Mouse (Mus musculus) gonadal fat pad, adult 2 months (tissue): ENCODE data around the gene Olfr109. TPM values are rescaled to one million over a fixed set of nuclear protein-coding genes. Genes with fewer than 3 reads are reported as not detected.

ENCODE experiments used
- DNase-seq: peaks from one replicate; pipeline ENCODE4 v3.0.0-alpha.2; 2012; ENCODE audit warnings: low read depth
- polyA plus RNA-seq: library from polyadenylated mRNA; depleted of rRNA; stranded (reverse); fragments of >200 nt; gene quantifications from 2 replicates; pipeline ENCODE4 v1.2.3, GENCODE M21; 2012; rRNA removed

Gene Olfr109
- polyA plus RNA-seq, result not detected in 2 replicates

DNA sequence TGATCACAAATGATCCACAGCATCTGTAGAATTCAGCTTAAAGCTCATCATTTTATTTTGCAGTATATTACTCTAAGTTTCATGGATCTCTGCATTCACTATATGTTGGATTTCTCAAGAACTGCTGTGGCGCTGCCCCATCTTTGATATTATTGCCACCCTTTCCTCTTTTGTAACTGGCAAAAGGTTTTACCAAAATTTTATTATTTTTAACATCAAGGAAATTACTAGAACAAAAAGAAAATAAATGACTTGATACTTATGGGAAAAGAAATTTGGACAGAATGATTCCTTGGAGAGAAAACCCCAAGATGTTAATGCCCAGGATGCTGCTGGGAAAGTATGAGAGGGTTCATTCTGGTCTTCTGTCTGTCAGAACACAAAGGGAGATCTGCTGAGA is at the start of gene Olfr109:
Gene Olfr109, plus strand, starts transcription at position 301 of the 400 bp plus-strand sequence.
- DNase-seq, result no peak

DNA sequence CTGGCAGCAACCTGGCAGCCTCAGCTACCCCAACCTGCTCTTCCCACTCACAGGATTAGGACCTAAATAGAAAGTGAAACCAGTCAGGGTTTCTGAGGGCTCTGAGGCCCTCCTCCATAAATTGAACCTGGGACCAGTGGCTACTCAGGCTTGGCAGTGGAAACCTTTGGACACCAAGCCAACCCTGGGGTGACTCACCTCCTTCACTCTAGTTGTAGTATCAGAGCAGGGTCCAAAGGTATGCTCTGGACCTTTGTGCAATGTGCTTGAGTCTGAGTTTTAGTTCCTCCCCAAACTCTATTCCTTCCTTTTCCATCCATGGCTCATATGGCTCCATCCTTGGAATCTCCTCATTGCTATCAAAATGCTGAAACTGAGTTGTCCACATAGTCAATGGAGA is 45.3 kb upstream of the Olfr109 start:
- no peak for DNase-seq

- no peak for DNase-seq
These were observed 13.5 kb upstream of the Olfr109 start, which contains the start of gene Olfr108 for GRCm38 (mm10) chr17:37445180-37445579. TSS of gene Olfr108 (plus strand) at chr17:37445480.

DNA sequence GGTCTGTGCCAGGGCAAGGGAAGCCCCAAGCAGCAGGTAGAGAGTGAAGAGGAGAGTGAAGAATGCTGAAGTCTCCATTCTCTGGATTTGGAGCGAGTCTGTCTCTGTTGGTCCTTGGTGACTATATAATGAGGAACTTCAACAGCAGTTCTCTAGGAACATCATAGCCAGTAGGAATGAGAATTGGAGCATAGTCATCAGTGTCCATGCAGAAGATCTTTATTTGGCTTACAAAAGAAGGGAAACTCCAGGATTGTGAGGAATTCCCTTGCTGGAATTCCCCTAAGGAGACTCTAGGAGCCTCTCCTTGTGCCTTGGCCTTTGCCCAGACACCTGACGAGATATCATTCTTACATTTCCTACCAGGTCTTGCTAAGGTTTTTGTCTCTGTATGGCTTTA is 24.7 kb downstream of the Olfr109 start, which contains the start of gene H2-M2:
Gene H2-M2, minus strand, starts transcription at position 101 of the 400 bp plus-strand sequence.
- DNase-seq, result no peak

DNA sequence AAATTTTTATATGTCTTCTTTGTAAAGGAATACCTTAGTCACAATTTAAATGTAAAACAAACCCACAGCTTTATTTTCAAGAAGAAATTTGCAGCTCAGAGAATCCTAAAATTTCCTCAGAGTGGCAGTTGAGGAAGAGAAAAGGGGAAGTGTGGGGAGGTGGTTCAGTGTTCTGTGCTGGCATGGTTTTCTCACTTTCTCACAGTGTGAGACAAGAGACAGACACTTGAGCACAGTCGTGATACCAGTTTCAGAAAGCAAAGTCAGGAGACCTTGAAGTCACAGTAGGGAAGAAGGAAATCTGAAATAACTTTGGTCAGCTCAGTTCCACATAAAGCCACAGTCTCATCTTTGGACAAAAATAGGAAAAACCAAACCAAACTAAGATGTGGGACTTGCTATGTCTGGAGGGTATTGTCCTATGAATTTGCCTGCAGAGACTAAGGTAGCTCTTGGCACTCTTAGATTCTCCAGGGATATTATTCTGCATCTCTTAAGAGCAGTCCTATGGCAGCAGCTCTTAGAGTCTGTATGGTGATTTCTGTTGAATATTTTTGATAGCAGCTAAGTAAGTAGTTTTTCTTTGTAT is 33.3 kb downstream of the Olfr109 start, which contains the start of gene Olfr110:
Gene Olfr110, plus strand, starts transcription at position 539 of the 589 bp plus-strand sequence.
- no peak for DNase-seq

DNA sequence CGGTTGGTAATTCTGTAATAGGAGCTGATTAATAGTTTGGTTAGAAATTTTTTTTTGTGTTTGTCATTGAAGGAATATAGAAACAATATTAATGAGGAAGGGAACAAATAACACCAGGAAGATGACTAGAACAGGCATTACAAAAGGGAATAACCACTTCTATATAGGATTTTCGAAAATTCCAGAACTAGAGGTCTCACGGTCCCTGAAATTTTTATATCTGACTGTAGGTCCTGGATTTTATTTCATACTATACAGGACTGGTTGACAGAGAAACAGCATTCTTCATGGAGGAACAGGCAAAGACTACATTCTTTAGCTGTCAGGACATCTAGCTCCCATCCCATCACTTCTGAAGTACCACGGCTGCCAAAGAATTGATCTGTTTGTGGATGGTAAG is 49.0 kb downstream of the Olfr109 start, which contains the start of gene Olfr111:
Gene Olfr111, plus strand, starts transcription at position 301 of the 400 bp plus-strand sequence.
- no peak for DNase-seq

Other genes starting within 250 kb of the Olfr109 start
- gene Olfr95, start 245.8 kb upstream of the Olfr109 start, polyA plus RNA-seq, result not detected in 2 replicates
- not detected in 2 replicates for gene Olfr96, start 238.8 kb upstream of the Olfr109 start, polyA plus RNA-seq
- not detected in 2 replicates for gene Olfr97, start 221.6 kb upstream of the Olfr109 start, polyA plus RNA-seq
- gene Olfr98, start 195.2 kb upstream of the Olfr109 start, polyA plus RNA-seq, result not detected in 2 replicates
- gene H2-M3, start 188.7 kb upstream of the Olfr109 start, polyA plus RNA-seq, result 6.7 and 8.0 TPM in 2 replicates
- gene Olfr99, start 175.5 kb upstream of the Olfr109 start, polyA plus RNA-seq, result not detected in 2 replicates
- gene Olfr101, start 154.6 kb upstream of the Olfr109 start, polyA plus RNA-seq, result not detected in 2 replicates
- not detected in 2 replicates for gene Olfr102, start 141.9 kb upstream of the Olfr109 start, polyA plus RNA-seq
- gene Olfr103, start 119.2 kb upstream of the Olfr109 start, polyA plus RNA-seq, result not detected in 2 replicates
- not detected in 2 replicates for gene Olfr104-ps, start 99.3 kb upstream of the Olfr109 start, polyA plus RNA-seq
- gene Olfr105-ps, start 79.9 kb upstream of the Olfr109 start, polyA plus RNA-seq, result not detected in 2 replicates
- not detected in 2 replicates for gene Olfr106-ps, start 68.5 kb upstream of the Olfr109 start, polyA plus RNA-seq
- gene Olfr107, start 59.7 kb upstream of the Olfr109 start, polyA plus RNA-seq, result not detected in 2 replicates
- not detected in 2 replicates for gene Olfr108, start 13.4 kb upstream of the Olfr109 start, polyA plus RNA-seq
- 0.09 TPM in 1 of 2 replicates, not detected in the other for gene H2-M2, start 24.6 kb downstream of the Olfr109 start, polyA plus RNA-seq
- gene Olfr110, start 33.6 kb downstream of the Olfr109 start, polyA plus RNA-seq, result not detected in 2 replicates
- 0.14 TPM in 1 of 2 replicates, not detected in the other for gene Olfr111, start 49.1 kb downstream of the Olfr109 start, polyA plus RNA-seq
- not detected in 2 replicates for gene Olfr112, start 110.5 kb downstream of the Olfr109 start, polyA plus RNA-seq
- gene Olfr113, start 118.7 kb downstream of the Olfr109 start, polyA plus RNA-seq, result not detected in 2 replicates
- not detected in 2 replicates for gene Olfr114, start 133.8 kb downstream of the Olfr109 start, polyA plus RNA-seq
- not detected in 2 replicates for gene Olfr115, start 168.2 kb downstream of the Olfr109 start, polyA plus RNA-seq
- gene Olfr116, start 168.3 kb downstream of the Olfr109 start, polyA plus RNA-seq, result not detected in 2 replicates
- not detected in 2 replicates for gene Olfr117, start 204.9 kb downstream of the Olfr109 start, polyA plus RNA-seq
- not detected in 2 replicates for gene Olfr118, start 208.1 kb downstream of the Olfr109 start, polyA plus RNA-seq
- gene Olfr119, start 237.6 kb downstream of the Olfr109 start, polyA plus RNA-seq, result not detected in 2 replicates